Mouse (Mus musculus) liver, postnatal 0 days (tissue): ENCODE measurements around the gene Mmp27.

Experiments
- CTCF ChIP-seq: sonication (generic); IDR thresholded peaks from 2 replicates; pipeline ENCODE4 v1.5.1; 2016; ENCODE audit warnings: antibody characterized with exemption, low read depth
- EP300 ChIP-seq: IDR thresholded peaks from 2 replicates; pipeline ENCODE4 v1.6.1; 2016; ENCODE audit warnings: antibody characterized with exemption, low read depth, mild to moderate bottlenecking

DNA sequence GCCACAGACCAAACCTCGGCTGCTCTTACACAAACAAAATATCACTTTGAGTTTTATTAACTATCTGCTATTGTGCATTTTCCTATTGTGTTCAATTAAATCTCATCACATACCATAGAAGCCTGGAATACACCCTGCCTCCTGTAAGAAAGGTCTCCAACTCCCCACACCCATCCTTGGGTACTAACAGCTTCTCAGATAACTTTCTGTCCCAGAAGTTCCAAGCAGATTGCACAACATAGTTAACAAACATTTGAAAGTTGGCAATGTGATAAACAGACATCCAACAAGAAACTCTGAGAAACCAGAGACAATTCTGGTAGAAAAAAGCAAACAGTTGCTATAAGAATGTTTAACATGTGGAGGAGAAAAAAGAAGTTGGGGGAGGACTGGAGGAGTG, 711 bp upstream of the Mmp27 start:
- no peak for TF ChIP-seq CTCF
- TF ChIP-seq EP300 = no peak
